Mouse (Mus musculus): ENCODE results near the gene B3gnt3.

Gene B3gnt3

GRCm38 (mm10) chr8:71678216-71678615 is 23.4 kb downstream of the B3gnt3 start:
- no peak for DNase-seq (ENCODE audit: low spot score in 2 of 2)

- no peak for DNase-seq (ENCODE audit: low spot score in 2 of 2)
Observed at GRCm38 (mm10) chr8:71677555-71677954, 24.0 kb downstream of the B3gnt3 start.

GRCm38 (mm10) chr8:71676803-71677202 is 24.8 kb downstream of the B3gnt3 start:
- no peak for DNase-seq (ENCODE audit: low spot score in 2 of 2)

- peak in 1 of 2 experiments; percentile 39 for DNase-seq (ENCODE audit: low spot score in 2 of 2)
Observed at GRCm38 (mm10) chr8:71676020-71676741, 25.4 kb downstream of the B3gnt3 start, which contains the start of gene Jak3. Gene Jak3, plus strand, starts transcription at chr8:71676296.

GRCm38 (mm10) chr8:71675456-71676019 is 26.1 kb downstream of the B3gnt3 start:
- DNase-seq (ENCODE audit: low spot score in 2 of 2) = no peak

- DNase-seq (ENCODE audit: low spot score in 2 of 2) = no peak
Observed at GRCm38 (mm10) chr8:71674071-71674470, 27.5 kb downstream of the B3gnt3 start.

- DNase-seq (ENCODE audit: low spot score in 2 of 2) = no peak
Observed at GRCm38 (mm10) chr8:71672168-71672735, 29.3 kb downstream of the B3gnt3 start.

- DNase-seq (ENCODE audit: low spot score in 2 of 2) = peak; percentile 85 to 89
Observed at GRCm38 (mm10) chr8:71671549-71671965, 30.0 kb downstream of the B3gnt3 start, which contains the start of gene Unc13a. Gene Unc13a, minus strand, starts transcription at chr8:71671757.

GRCm38 (mm10) chr8:71670621-71671548 is 30.7 kb downstream of the B3gnt3 start:
- DNase-seq (ENCODE audit: low spot score in 2 of 2) = peak; percentile 58

- no peak for DNase-seq (ENCODE audit: low spot score in 2 of 2)
Observed at GRCm38 (mm10) chr8:71670198-71670597, 31.4 kb downstream of the B3gnt3 start.

GRCm38 (mm10) chr8:71668220-71668975 is 33.2 kb downstream of the B3gnt3 start:
- no peak for DNase-seq (ENCODE audit: low spot score in 2 of 2)

GRCm38 (mm10) chr8:71667256-71667655 is 34.3 kb downstream of the B3gnt3 start:
- DNase-seq (ENCODE audit: low spot score in 2 of 2) = no peak

- DNase-seq (ENCODE audit: low spot score in 2 of 2) = no peak
Observed at GRCm38 (mm10) chr8:71666855-71667254, 34.7 kb downstream of the B3gnt3 start.

GRCm38 (mm10) chr8:71665331-71666130 is 36.1 kb downstream of the B3gnt3 start:
- DNase-seq (ENCODE audit: low spot score in 2 of 2) = no peak

- peak; percentile 63 to 83 for DNase-seq (ENCODE audit: low spot score in 2 of 2)
Observed at GRCm38 (mm10) chr8:71660325-71661120, 41.1 kb downstream of the B3gnt3 start.

- DNase-seq (ENCODE audit: low spot score in 2 of 2) = no peak
Observed at GRCm38 (mm10) chr8:71659751-71660150, 41.8 kb downstream of the B3gnt3 start.

- DNase-seq (ENCODE audit: low spot score in 2 of 2) = no peak
Observed at GRCm38 (mm10) chr8:71658515-71659049, 43.0 kb downstream of the B3gnt3 start.

- no peak for DNase-seq (ENCODE audit: low spot score in 2 of 2)
Observed at GRCm38 (mm10) chr8:71657816-71658215, 43.8 kb downstream of the B3gnt3 start.

- DNase-seq (ENCODE audit: low spot score in 2 of 2) = no peak
Observed at GRCm38 (mm10) chr8:71654600-71654999, 47.0 kb downstream of the B3gnt3 start.
